Mouse (Mus musculus): ENCODE data around the gene Amigo1. TPM values are rescaled to one million over a fixed set of nuclear protein-coding genes. Genes with fewer than 3 reads are reported as not detected.
A peak's percentile ranks its signal among the peaks of the same experiment; 100 is the strongest.

The Amigo1 gene
- total RNA-seq (2021) = 10 to 100 TPM; 21.4 to 27.8 TPM
- 57.6 and 62.3 TPM in 2 replicates for polyA plus RNA-seq (2012; rRNA removed)
- long read RNA-seq, full-length matches to known transcripts = 23 of 43 reads
- long read RNA-seq, partial matches to known transcripts = 0 of 43 reads
- long read RNA-seq, other reads (novel, unspliced or antisense) = 20 of 43 reads

DNA sequence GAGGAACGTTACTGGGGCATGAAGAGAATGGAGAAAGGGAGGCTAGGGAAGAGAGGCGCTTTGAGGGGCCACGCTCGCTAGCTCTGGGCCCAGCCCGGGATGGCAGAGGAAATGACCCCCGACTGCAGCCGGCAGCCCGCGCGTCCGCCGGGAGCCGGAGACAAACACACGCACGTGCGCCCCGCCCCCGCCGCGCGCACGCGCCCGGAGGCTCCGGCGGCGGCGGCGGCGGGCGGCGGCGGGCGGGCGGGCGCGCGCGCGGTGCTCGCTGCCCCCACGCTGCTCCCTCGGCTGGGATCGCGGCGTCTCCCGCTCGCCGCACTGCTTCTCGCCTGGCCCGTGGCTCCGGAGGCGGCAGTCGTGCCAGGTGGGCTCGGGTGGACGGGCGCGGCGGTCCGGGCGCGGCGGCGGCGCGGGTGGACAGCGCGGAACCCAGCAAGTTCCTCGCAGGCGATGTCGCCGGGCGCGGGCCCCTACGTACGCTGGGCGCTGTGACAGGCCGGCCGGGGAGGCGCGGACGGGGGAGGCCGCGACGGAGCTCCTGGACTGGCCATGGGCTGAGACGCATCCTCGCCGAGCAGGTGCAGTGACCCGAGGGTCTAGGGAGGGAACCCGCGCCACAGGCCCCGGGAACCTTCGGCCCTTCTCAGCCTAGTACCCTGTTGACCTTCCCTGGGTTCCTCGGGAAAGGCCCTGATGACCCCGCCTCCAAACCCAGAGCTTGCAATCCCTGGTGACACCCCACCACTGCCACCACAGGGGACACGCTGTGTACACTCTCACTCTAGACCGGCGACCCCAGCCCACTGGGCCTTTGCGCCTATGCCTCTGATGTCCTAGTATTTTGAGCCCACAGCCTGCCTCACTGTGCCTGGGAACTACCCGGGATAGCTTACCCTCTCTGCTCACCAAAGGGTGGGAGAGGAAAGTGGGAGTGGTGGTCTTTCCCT, at the start of gene Amigo1:
Gene Amigo1, plus strand, starts transcription at position 238 of the 950 bp plus-strand sequence.
- DNase-seq = peak; percentile 84

DNA sequence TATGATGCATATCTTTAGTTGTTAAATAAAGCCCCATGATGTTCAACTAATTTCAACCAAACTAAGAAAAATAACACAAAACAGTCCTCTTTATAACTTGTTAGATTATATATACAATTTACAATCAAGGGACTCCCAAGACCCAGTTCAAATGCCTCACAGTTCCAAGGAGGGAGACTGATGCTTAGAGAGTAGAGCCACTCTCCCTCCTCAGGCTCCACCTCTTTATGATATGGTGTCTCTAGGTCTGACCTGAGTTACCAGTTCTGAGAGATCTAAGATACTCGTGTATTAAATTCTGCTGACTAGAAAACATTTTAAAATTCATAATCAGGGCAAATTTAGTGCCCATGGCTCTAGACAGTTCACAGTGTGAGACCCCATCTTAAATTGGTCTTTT, 47.0 kb upstream of the Amigo1 start:
- DNase-seq = no peak

DNA sequence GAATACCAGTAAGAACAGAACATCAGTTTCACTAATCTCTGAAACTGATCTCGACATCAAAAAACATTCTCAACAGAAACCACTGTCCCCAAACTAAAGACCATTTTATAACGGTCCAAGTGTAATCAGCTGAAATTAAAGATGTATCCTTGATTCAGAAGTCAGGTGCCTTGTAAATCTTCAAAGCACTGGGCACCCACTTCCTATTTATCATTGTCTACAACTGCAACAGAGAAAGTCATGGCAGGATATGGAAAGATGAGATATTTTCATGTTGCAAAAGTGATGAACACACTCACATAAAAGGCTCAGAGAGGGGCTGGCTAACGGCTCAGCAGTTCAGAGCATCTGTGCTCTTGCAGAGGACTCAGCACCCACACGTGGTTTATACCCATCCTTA, 45.3 kb upstream of the Amigo1 start:
- DNase-seq = no peak

DNA sequence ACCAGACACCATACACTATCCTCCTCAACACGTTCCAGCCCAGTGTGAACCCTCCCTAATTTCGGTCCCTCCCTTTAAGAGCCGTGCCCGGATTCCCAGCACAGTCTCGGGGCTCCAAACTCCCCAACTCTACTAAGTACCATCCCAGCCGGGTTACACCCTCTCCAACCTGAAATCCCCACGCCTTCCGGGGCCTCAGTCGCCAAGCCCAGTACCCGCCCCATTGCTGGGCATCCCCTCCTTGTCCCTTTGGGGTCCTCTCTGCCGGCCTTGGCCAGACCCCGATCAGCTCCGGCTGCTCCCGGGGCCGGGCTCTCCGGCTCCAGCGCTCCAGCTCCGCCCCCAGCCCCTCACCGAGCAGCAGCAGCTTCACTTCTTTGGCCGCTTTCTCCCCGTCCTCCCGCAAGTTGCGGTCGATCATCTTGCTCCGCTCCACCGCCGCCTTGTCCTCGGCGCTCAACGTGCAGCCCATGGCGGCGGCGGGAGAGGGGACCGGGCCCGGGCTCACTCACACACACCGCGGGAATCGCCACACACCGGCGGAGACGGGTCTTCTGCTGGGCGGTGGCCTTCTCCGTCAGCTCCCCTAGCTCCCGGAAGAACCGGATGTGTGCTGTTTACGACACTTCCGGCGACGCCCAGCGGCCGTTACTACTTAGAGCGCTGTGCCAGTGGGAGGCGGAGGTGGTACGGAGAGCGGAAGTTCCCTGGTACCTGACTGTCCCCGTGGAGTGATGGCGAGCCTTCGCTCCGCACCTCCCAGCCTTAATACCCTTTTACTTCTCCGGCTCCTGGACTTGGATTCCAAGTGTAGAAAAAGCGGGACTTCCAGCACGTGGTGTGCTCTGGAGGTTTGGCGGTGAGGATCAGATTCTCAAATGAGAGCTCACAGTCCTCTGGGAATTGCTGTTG, 40.3 kb upstream of the Amigo1 start, which contains the start of gene Gnai3:
Gene Gnai3, minus strand, starts transcription at position 613 of the 912 bp plus-strand sequence.
- DNase-seq = peak; percentile 94

DNA sequence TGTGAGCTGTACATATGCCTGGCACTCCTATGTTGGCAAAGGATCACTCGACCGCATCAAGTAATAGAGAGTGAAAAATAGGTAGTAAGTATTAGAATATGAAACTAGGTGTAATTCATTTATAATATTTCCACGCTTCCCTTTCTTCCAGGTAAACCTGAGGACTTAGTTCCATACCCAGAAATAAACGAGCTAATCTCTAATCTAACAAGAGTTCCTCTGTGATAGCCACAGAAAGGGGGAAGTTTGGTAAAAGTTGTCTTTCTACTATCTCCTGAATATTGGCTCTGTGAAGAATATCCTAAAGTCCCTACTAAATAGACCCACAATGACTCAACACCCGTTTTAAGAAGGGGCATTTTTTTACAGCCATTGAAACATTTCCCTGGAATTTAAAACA, 39.5 kb upstream of the Amigo1 start:
- no peak for DNase-seq

DNA sequence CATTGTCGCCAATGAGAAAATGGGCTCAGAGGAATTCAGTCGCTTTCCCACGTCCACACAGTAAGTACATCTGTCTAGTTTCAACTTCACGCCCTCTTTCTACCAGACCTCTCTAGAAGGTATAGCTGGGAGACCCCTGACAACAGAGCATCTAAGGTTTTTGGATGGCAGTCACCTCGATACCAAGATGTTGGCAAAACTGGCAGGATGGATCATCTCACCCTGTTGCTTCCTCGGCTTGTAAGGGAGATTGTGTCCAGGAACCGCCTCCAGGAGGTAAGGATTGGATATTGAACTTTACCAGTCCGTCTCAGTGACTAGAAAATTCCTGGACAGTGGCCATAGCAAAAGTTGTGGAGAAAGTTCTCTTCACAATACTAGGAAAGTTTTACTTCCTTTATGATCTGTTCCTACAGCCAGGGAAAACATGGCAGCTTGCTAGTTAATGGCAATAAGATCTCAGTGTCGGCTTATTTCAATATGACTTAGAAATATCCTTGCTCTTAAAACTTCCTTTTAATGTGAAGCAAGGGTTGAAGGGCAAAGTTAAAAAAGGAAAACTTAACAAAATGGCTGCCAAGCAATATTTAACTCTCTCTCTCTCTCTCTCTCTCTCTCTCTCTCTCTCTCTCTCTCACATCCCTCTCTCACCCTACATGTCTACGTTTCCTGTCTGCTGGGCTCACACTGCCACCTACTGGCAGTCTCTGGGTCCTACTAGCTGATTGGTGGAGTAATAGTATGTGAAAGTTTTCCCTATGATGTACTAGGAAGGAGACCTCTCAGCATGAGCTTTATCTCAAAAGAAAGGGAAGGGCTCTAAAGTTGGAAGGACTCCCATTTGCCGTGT, 38.5 kb upstream of the Amigo1 start:
- DNase-seq = peak; percentile 88

DNA sequence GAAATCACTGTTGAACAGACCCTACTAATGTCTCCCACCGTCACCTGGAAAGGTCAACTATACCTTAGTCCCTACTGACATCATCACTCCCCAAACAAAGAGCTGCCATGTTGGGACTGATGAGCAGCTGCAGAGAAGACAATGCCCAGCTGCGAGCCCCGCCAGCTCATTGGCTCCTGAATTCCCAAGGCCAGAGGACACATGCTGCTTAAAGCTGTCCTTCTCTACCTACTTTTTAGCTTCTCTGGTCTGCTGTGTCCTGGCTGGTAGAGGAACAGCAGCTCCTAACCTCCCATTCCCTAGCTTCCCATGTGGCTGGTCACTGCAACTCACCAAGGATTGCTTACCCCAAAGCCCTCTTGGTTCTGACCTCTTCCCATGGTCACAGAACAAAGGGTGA, 33.8 kb upstream of the Amigo1 start:
- no peak for DNase-seq

DNA sequence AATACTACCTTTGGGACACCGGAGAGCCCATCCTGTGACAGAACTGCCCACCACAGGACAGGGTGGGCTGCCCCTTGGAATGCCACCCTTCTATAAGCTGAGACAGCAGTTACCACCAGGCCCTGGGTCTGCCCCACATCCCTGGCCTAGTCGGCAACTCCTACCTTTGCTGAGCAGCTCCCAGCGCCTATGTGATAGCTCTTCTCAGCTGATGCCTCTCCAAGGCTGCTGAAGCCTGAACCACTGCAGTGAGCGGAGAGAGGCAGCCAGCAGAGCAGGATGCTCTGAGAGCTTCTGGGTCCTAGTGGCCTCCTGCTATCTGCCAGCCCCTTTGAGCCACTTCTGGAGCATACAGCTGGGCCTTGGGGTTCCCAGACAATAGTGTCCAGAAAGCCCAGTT, 31.5 kb upstream of the Amigo1 start, which contains the start of gene Gpr61:
Gene Gpr61, minus strand, starts transcription at position 227 of the 400 bp plus-strand sequence.
- no peak for DNase-seq

DNA sequence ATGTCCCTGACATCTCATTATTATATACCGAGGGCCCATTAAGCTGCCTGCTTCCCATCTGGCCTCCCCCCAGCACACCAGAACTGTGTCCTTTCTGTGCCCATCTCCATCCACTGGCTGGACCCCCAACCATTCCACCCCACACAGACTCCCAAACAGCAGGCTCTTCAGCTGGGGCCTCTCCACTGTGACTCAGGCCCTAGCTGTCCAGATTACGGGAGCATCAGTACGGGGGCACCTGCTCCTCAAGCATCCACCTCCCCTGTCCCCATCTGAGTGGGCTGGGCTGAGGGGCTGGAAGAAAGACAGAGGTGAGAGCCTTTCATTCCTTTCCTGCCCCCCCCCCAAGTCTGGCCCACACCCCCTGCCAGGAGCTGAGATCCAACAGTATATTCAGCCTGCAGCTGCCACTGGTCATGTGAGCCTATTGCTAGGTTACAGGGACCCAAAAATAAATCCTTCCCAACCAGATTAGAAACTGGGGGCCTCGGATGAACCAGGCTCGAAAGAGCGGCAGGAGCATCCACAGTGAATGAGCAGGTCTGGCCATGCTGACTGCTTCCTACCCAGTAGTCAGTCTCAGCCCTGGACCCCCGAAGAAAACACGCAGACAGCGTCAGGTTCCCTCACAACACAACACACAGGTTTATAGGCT, 27.6 kb upstream of the Amigo1 start:
- DNase-seq = no peak

DNA sequence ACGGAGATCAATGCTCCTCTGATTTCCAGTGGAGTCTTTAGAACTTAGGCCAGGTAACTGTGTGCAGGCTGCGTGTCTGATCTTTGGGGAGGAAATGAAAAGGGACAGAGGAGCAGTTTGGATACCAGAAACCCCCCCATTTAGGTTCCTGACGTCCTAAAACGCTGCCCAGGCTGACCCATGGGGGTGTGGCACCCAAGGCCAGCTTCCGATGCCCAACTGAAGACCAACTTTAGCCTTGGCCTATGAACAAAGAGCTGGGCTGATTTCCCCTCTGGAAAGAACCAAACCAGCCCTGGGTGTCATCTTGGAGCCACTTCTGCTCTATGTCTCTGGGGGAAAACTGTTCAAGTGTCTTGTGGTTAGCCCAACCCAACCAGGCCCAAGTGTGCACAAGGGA, 22.0 kb upstream of the Amigo1 start:
- DNase-seq = no peak

DNA sequence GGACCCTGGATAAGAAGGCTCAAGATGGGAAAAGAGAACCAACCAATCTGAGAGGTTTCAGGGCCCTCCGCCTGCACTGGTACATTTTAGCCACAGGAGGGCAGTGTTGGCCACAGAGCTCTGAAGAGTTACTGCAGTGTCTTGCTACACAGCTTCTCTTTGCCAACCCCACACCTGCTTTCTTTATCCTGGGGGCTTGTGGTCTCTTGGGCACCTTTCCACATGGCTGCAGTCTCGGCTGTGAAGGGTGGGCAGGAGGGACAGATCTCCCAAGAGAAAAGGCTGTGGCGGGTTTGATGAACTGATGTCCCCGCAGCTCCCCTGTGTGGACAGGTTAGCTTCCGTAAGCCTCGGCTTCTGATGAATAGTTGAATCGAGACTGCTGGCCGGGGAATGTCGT, 21.3 kb upstream of the Amigo1 start:
- peak; percentile 78 for DNase-seq

DNA sequence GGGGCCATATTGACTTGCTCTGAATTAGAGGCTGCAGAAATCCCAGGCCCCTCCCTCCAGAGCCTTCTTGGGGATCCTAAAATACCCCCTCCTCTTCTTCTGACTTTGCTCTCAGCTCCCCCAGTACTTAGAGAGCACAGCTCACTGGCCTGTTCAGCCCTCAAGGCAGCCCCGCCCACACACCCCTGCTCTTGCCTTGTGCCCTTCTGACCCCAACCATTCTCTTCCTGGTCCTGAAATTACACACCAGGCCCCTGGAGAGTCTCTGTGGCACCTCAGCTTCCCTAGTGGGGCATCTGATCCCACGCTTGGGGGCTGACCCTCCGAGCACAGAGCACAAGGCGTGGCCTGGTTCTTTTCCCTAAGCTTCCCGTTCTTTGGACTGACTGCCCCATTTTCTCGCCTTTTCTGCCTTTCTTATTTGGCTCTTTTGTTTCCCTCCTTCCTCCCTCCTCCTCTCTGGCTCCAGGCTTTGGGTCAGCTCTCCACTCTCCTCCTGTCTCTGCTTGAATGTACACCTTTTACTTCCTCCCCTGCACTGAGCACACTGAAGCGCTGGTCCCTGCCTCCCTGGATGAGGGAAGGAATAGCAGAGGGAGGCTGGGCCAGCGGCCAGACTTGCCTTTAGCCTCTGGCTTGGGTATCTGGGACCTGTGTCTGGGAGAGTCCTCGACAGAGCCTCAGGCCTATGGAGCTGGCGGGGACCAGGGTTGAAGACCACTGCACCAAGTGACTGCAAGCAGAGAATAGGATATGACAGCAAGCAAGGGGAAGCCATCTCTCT, 20.4 kb upstream of the Amigo1 start:
- DNase-seq = no peak

DNA sequence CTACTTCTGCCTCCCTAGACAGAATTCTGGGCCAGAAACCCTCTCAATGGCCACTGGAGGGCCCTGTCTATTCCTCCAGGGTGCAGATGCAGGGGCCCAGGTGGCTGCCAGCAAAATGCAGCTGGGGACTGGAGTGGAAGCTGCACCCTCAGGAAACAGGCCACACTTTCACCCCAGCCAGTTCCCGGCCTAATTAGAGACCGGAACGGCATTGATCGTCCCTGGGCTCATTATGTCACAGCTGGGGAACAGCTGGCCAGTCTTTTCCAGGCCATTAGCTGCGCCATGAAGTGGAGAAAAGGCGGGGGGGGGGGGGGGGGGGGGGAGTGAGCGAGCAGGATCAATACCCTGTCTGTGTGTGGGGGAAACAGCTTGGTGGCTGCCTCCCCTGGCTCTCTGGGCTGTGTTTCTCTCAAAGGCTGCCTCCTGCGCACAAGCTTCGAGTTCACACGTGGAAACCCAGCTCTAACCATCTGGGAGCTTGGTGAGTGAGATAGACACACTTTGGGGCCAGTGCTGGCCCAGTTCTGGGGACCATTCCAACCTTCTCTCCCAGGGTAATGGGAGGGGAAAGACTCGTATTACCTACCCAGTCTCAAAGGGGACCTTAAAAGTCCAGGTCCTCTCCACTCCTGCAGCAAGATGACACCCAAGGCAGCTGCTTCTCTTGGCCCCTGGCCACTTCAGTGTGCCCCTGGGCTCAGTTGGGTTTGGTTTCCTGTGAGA, 19.5 kb upstream of the Amigo1 start:
- DNase-seq = no peak

DNA sequence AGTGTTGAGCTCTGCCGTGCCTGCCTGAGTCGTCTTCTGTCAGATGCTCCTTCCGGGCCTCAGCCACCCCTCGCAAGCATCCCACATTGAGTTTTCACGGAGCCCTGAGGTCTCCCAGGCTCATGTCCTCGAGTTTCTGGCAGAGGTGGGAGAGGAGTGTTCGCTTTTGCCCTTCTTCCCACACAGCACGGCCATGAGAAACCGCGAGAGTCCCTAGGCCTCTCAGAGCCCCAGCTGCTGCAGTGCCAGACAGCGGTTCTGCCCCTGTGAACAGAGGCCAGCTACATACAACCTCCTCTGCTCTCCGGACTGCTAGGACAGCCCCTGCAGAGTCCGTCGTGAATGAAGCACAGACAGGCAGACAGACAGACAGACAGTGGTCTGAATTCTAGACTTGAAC, 18.6 kb upstream of the Amigo1 start:
- no peak for DNase-seq

DNA sequence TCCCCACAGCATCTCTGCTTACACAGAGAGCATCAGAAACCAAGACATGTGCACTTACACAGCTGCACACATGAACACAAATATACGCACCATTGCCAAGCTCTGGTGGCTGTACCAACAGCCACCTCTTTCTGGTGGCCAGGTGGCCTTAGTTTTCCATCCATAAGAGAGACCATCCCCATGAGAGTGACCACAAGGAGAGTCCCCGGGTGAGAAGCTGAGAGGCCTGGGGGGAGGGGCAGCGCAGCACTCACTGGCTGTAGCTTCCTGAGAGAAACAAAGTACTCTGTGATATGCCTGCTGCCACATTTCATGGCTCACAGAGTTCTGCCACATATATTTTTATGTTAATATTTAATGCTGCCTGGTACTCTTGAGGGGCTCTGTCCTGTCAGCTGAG, 16.9 kb upstream of the Amigo1 start:
- DNase-seq = no peak

DNA sequence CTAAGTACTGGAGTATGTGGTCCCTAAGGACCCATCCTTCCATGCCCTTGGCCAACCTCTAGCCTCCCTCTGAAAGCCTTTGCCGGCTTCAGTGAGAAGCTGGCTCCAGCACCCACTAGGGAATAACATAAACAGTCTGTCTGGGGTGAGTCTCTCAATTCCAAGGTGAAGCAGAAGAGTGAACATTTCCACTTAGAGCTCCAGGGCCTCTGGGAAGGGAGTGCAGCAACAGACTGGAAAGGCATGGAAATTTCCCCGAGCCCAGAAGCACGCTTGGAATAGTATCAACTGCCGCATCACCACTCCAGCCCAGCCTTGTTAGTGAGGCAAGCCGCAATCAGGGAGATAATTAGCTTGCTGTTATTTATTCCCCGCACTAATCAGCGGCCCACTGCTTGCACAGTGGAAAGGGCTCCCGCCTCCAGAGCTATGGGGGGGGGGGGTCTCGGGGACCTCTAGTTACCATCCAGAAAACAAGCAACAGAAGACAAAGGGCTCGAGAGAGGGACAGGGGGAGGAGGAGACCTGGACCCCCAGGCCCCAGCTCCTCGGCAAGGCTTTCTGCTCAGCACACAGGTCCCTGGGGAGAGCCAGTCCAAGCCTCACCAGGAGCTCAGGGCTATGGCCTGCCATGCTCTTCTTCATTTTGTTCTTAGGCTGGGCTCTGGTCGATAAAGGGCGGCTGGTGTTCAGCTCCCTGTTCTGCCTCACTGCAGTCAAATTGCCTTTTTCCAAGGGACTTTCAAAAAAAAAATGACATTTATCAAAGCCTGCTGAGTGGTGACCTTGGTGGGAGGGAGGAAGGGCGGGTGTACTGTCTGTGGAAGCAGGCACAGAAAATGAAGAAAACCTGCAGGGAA, 11.2 kb upstream of the Amigo1 start:
- DNase-seq = peak; percentile 79

DNA sequence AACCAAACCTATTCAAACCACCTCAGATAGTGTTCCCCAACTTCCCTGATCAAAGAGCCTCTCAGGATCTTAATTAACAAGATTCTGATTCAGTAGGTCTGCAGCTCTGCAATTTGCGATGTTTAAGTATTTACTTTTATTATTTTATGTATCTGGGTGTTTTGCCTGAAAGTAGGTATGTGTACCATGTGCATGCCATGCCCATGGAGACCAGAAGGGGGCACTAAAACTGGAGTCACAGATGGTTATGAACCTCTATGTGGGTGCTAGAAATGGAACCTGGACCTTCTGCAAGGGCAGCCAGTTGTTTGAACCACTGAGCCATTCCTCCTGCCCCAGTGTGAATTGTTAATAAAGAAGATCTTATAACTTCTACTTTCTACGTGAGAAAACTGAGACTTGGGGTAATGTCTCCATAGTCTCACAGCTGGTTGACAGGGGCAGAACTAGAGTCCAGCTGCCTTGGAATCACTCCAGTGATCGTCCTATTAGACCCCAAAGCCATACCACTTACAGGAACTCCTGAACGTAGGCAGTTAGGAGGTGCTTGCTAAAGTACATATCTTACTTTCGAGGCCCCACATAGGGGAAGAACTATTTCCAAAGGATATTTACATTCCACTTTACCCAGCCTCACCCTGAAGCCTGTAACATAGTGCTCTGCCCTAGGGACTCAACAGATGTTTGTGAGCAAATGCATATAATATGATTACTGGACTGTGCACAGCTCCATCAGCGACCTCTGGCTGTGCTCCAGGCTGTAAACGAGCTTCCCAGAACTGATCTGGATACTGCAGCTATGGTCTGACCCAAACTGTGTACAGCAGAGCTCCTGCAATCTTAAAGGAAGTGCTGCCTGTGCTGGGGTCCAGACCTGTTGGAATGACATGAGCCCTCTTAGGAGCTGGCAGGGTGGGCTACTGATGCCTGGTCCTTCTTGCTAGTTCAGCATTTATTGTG, 7.1 kb upstream of the Amigo1 start:
- no peak for DNase-seq
